Mouse (Mus musculus) G1E (cell line): ENCODE data around the gene Dusp3.

ENCODE experiments used
- CTCF ChIP-seq: IDR thresholded peaks from 2 replicates; pipeline ENCODE4 v1.5.1; 2012; ENCODE audit warnings: low read depth, low read length, inconsistent platforms, mixed read lengths
- GATA1 ChIP-seq: IDR thresholded peaks from 2 replicates; pipeline ENCODE4 v1.6.1; 2012; ENCODE audit warnings: borderline replicate concordance, low read length, inconsistent platforms, mixed read lengths
- GATA2 ChIP-seq: IDR thresholded peaks from 2 replicates; pipeline ENCODE4 v1.6.1; 2012; ENCODE audit warnings: low read depth, low read length, inconsistent platforms, borderline replicate concordance
- TAL1 ChIP-seq: conservative IDR thresholded peaks from 2 replicates; pipeline ENCODE4 v1.6.1; 2012; ENCODE audit warnings: low read depth, low read length, inconsistent platforms, mixed read lengths

- TF ChIP-seq GATA2 (no peak), CTCF (no peak), TAL1 (no peak), GATA1 (no peak)
These were observed 38.1 kb upstream of the Dusp3 start for GRCm38 (mm10) chr11:102024875-102025274.
